Mouse (Mus musculus): Measurements from ENCODE around the gene Minpp1.

GRCm38 (mm10) chr19:32441568-32441967, 44.0 kb upstream of the Minpp1 start:
- TF ChIP-seq CTCF (IDR thresholded peaks at IDR 0.05; ENCODE audit: low read depth, low read length) (peak; percentile 33; the same call in 1 of the 2 replicates), POLR2A (IDR thresholded peaks at IDR 0.05; ENCODE audit: extremely low read depth, insufficient read depth, low read length) (no peak)

All from liver, adult 2 months (tissue).